Mouse (Mus musculus): ENCODE data around the gene Naa15. TPM values are rescaled to one million over a fixed set of nuclear protein-coding genes. Genes with fewer than 3 reads are reported as not detected.
"Not testable (repeated sequence)": the region's sequence is repeated elsewhere in the genome, so short reads cannot be mapped to it uniquely, and the experiment has no call there.

The Naa15 gene
- polyA plus RNA-seq, 1 experiment from 2014 or later, result 46.3 TPM

GRCm38 (mm10) chr3:51413276-51413675, 1.7 kb upstream of the Naa15 start:
- WGBS, result 76% methylated on average over 1 of the region's 1 CpGs
- Histone ChIP-seq H3K9me3 (no peaks in the 10 kb centered on the region), H3K36me3 (no peaks in the 10 kb centered on the region), H3K27ac (no peak overlapping the region), H3K4me2 (no peak overlapping the region), H3K4me3 (no peak overlapping the region), H3K9ac (no peak overlapping the region), H3K27me3 (no peaks in the 10 kb centered on the region), H3K4me1 (peaks cover 14% of the 10 kb centered on the region)
- no peak for ATAC-seq (ENCODE audit: borderline replicate concordance, extremely low read depth, low FRiP score, low TSS enrichment)

DNA sequence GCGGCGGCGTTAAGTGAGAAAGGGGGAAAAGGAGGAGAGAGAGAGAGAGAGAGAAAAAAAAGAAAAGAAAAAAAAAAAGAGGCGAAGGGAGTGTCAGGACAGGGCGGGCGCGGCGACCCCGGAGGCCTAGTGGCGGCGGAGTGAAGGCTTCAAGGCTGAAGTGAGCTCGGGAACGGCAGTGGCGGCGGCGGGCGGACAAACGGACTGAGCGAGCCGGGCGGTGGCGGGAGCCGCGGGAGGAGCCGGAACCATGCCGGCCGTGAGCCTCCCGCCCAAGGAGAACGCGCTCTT, 1.1 kb downstream of the Naa15 start:
- Histone ChIP-seq H3K4me2 (peak overlapping the region; percentile 52), H3K4me3 (peak overlapping the region; percentile 61), H3K9me3 (no peaks in the 10 kb centered on the region), H3K36me3 (no peaks in the 10 kb centered on the region), H3K4me1 (peaks cover 17% of the 10 kb centered on the region), H3K9ac (peak overlapping the region; percentile 95), H3K27ac (peak overlapping the region; percentile 90), H3K27me3 (no peaks in the 10 kb centered on the region)
- under 1% methylated on average over 28 of the region's 30 CpGs for WGBS
- ATAC-seq (ENCODE audit: borderline replicate concordance, extremely low read depth, low FRiP score, low TSS enrichment), result peak; percentile 66

DNA sequence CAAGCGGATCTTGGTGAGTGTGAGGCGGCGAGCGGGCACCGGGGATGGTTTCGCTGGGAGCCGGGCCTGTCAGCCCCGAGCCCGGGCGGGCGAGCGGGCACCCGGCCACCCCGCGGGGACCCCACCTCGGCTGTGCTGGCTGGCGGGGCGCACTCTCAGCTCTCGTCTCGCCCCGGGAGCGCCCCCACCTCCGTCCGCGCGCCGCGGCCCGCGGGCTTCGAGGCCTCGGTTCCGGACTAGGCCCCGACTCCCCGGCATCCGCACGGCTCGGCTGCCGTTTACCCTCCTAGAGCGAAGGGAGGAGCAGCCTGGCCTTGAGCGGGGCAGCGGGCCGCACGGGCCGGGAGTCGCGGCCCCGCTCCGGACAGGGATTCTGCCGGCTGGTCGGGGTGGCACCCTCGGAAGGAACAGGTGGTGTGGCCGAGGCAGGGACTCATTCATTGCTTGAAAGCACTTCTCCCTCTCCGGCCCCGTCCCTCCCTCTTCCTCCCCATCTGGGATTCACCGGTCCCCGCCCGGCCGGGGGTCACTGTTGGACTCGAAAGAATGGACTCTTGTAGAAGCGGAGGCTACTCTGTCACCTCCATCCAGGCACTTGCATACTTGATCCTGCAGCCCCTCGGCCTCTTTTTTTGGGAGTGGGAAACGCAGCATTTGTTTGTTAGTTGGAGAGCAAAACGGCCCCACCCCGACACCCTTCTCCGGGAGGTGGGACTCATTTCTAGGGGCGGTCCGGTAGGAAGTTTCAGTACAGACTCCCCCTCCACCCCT, 1.6 kb downstream of the Naa15 start:
- H3K4me1 ChIP-seq, result peaks cover 17% of the 10 kb centered on the region
- H3K36me3 ChIP-seq, result no peaks in the 10 kb centered on the region
- H3K9me3 ChIP-seq, result no peaks in the 10 kb centered on the region
- H3K27me3 ChIP-seq, result no peaks in the 10 kb centered on the region
- under 1% methylated on average over 68 of the region's 68 CpGs for WGBS
- peak; percentile 57 for ATAC-seq (ENCODE audit: borderline replicate concordance, extremely low read depth, low FRiP score, low TSS enrichment)
- H3K4me2 ChIP-seq, result peak overlapping the region; percentile 52
- peak overlapping the region; percentile 61 for H3K4me3 ChIP-seq
- H3K9ac ChIP-seq, result peak overlapping the region; percentile 95
- peak overlapping the region; percentile 90 for H3K27ac ChIP-seq

GRCm38 (mm10) chr3:51417135-51417458, 2.1 kb downstream of the Naa15 start:
- ATAC-seq (ENCODE audit: borderline replicate concordance, extremely low read depth, low FRiP score, low TSS enrichment), result no peak
- H3K36me3 ChIP-seq, result no peaks in the 10 kb centered on the region
- peak overlapping the region; percentile 95 for H3K9ac ChIP-seq
- WGBS, result 6% methylated on average over 8 of the region's 8 CpGs
- peak overlapping the region; percentile 90 for H3K27ac ChIP-seq
- H3K9me3 ChIP-seq, result no peaks in the 10 kb centered on the region
- H3K27me3 ChIP-seq, result no peaks in the 10 kb centered on the region
- peak overlapping the region; percentile 52 for H3K4me2 ChIP-seq
- peaks cover 17% of the 10 kb centered on the region for H3K4me1 ChIP-seq
- H3K4me3 ChIP-seq, result peak overlapping the region; percentile 61

DNA sequence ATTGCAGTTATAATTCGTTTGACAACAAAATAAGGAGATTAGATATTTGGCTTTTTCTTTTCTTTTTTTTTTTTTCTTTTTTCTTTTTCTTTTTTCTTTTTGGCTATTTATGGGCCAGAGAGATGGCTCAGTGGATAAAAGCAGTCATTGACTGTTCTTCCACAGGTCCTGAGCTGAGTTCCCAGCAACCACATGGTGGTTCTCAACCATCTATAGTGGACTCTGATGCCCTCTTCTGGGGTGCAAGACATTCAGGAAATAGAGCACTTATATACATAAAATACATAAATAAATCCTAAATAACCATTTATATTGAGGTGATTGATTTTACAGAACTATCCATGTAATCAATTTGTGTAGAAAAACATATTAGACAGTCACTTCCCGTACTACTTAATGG, 2.5 kb downstream of the Naa15 start:
- no peak for ATAC-seq (ENCODE audit: borderline replicate concordance, extremely low read depth, low FRiP score, low TSS enrichment)
- H3K4me3 ChIP-seq, result peak overlapping the region; percentile 61
- WGBS, result 44% methylated on average over 2 of the region's 2 CpGs
- no peak overlapping the region for H3K27ac ChIP-seq
- peaks cover 17% of the 10 kb centered on the region for H3K4me1 ChIP-seq
- no peaks in the 10 kb centered on the region for H3K9me3 ChIP-seq
- H3K36me3 ChIP-seq, result no peaks in the 10 kb centered on the region
- H3K27me3 ChIP-seq, result no peaks in the 10 kb centered on the region
- H3K9ac ChIP-seq, result no peak overlapping the region
- H3K4me2 ChIP-seq, result peak overlapping the region; percentile 52

GRCm38 (mm10) chr3:51417966-51418365, 3.0 kb downstream of the Naa15 start:
- 44% methylated on average over 2 of the region's 2 CpGs for WGBS
- no peaks in the 10 kb centered on the region for H3K9me3 ChIP-seq
- H3K4me1 ChIP-seq, result peaks cover 17% of the 10 kb centered on the region
- H3K36me3 ChIP-seq, result no peaks in the 10 kb centered on the region
- H3K4me3 ChIP-seq, result peak overlapping the region; percentile 17
- peak overlapping the region; percentile 52 for H3K4me2 ChIP-seq
- no peaks in the 10 kb centered on the region for H3K27me3 ChIP-seq
- H3K27ac ChIP-seq, result no peak overlapping the region
- H3K9ac ChIP-seq, result no peak overlapping the region
- ATAC-seq (ENCODE audit: borderline replicate concordance, extremely low read depth, low FRiP score, low TSS enrichment), result no peak

DNA sequence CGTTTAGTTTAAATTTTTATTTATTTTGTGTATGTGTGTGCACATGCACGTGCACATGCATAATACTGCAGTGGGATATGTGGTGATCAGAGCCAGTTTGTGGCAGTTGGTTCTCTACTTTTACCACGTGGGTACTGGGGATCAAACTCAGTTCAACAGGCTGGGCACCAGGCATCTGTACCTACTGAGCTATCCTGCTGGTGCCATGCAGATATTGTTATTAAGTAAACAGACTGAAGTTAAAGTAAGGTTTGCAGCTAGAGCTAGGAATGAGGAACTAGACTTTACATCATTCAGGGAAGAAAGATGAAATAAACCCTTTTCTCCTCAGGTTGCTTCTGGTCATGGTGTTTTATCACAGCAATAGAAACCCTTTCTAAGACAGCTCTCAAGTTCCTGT, 7.0 kb downstream of the Naa15 start:
- 68% methylated on average over 3 of the region's 3 CpGs for WGBS
- ATAC-seq (ENCODE audit: borderline replicate concordance, extremely low read depth, low FRiP score, low TSS enrichment), result no peak

GRCm38 (mm10) chr3:51425394-51425793, 10.4 kb downstream of the Naa15 start:
- Histone ChIP-seq H3K27ac (no peak overlapping the region), H3K4me3 (no peak overlapping the region), H3K4me2 (no peak overlapping the region), H3K4me1 (no peaks in the 10 kb centered on the region), H3K9me3 (no peaks in the 10 kb centered on the region), H3K36me3 (no peaks in the 10 kb centered on the region), H3K27me3 (no peaks in the 10 kb centered on the region), H3K9ac (no peak overlapping the region)
- ATAC-seq (ENCODE audit: borderline replicate concordance, extremely low read depth, low FRiP score, low TSS enrichment), result no peak

More for the DNA sequence above, 7.0 kb downstream of the Naa15 start:
- Histone ChIP-seq H3K9ac (no peak overlapping the region), H3K9me3 (no peaks in the 10 kb centered on the region), H3K4me3 (no peak overlapping the region), H3K27me3 (no peaks in the 10 kb centered on the region), H3K4me1 (peaks cover 10% of the 10 kb centered on the region), H3K4me2 (no peak overlapping the region), H3K36me3 (no peaks in the 10 kb centered on the region), H3K27ac (no peak overlapping the region)

GRCm38 (mm10) chr3:51434364-51434763, 19.4 kb downstream of the Naa15 start:
- 86% methylated on average over 5 of the region's 5 CpGs for WGBS
- H3K27ac ChIP-seq; H3K9me3 ChIP-seq; ATAC-seq (ENCODE audit: borderline replicate concordance, extremely low read depth, low FRiP score, low TSS enrichment); H3K27me3 ChIP-seq; H3K4me2 ChIP-seq; H3K4me1 ChIP-seq; H3K9ac ChIP-seq; H3K36me3 ChIP-seq; H3K4me3 ChIP-seq: not testable (repeated sequence)

- peaks cover 2% of the 10 kb centered on the region; the same call in 1 of the 2 replicates for H3K36me3 ChIP-seq
- ATAC-seq (ENCODE audit: borderline replicate concordance, extremely low read depth, low FRiP score, low TSS enrichment), result no peak
- H3K4me1 ChIP-seq, result no peaks in the 10 kb centered on the region
- H3K9me3 ChIP-seq, result no peaks in the 10 kb centered on the region
- no peak overlapping the region for H3K4me2 ChIP-seq
- 94% methylated on average over 3 of the region's 3 CpGs for WGBS
- H3K9ac ChIP-seq, result no peak overlapping the region
- no peak overlapping the region for H3K27ac ChIP-seq
- no peak overlapping the region for H3K4me3 ChIP-seq
- no peaks in the 10 kb centered on the region for H3K27me3 ChIP-seq
Observed at GRCm38 (mm10) chr3:51434871-51435595, 20.1 kb downstream of the Naa15 start.

DNA sequence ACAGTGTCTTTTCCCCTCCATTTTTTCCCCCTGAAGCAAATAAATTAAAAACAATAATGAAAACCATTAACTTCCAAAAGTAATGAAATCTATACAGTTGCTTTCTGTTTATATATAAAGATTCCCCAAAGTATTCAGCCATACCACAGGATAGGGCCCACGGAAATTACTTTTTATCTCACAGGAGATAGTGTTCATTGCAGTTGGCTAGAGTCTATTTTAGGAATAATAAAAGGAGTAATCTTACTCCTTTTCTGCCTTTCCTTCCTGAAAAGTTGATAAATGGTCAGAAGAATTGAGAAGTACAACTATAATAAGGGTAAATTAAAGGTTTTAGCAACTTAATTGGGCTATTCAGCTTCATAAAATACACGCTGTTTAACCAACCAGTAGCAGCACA, 53.6 kb downstream of the Naa15 start:
- no peak overlapping the region for H3K4me3 ChIP-seq
- H3K4me2 ChIP-seq, result no peak overlapping the region
- WGBS, result 86% methylated on average over 2 of the region's 2 CpGs
- no peaks in the 10 kb centered on the region for H3K27me3 ChIP-seq
- no peaks in the 10 kb centered on the region for H3K9me3 ChIP-seq
- no peaks in the 10 kb centered on the region for H3K4me1 ChIP-seq
- no peak overlapping the region for H3K27ac ChIP-seq
- H3K9ac ChIP-seq, result no peak overlapping the region
- H3K36me3 ChIP-seq, result peaks cover 78% of the 10 kb centered on the region
- no peak for ATAC-seq (ENCODE audit: borderline replicate concordance, extremely low read depth, low FRiP score, low TSS enrichment)

DNA sequence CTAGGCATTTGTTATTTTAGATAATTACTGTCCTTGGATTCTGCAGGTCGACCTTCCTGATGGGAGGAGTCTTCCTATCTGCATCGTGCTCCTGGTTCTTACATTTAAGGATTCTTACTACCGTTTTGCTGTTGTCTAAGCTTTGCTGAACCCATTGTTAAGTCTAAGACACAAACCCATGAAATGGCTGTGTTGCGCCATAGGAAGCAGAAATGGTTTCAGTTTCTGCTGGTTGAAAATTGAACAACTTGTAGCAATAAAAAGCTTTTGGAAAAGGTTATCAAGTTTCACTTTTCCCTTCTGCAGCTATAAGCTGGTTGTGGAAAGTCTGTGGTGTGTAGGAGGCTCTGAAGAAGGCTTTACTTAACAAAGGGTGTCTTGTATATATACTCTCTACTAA, 60.8 kb downstream of the Naa15 start:
- no peak overlapping the region for H3K9ac ChIP-seq
- peaks cover 35% of the 10 kb centered on the region for H3K36me3 ChIP-seq
- ATAC-seq (ENCODE audit: borderline replicate concordance, extremely low read depth, low FRiP score, low TSS enrichment), result no peak
- 79% methylated on average over 4 of the region's 4 CpGs for WGBS
- H3K4me3 ChIP-seq, result no peak overlapping the region
- no peak overlapping the region for H3K27ac ChIP-seq
- H3K9me3 ChIP-seq, result no peaks in the 10 kb centered on the region
- H3K4me2 ChIP-seq, result no peak overlapping the region
- no peaks in the 10 kb centered on the region for H3K27me3 ChIP-seq
- no peaks in the 10 kb centered on the region for H3K4me1 ChIP-seq
